16 mouse cellular contexts compared by ENCODE assay signal in genomic region chr4:142193151-142193578, GRCm38 (mm10). TPM values are rescaled to one million over a fixed set of nuclear protein-coding genes. Genes with fewer than 3 reads are reported as not detected.
DNase-seq lines count a peak whose midpoint lies in the region; ATAC-seq and TF ChIP-seq lines count a peak whose summit lies in the region.
"Had no signal": no experiment of that assay in that cellular context is flagged by ENCODE, and none has a peak within 500 bp of the region (broad histone marks: within the 10 kb centered on the region; RNA-seq: fewer than 3 reads in every experiment).

No protein-coding gene starts in this region.

- H3K4me1 ChIP-seq in intestine, embryonic 16.5 days (ENCODE audit: control insufficient read depth, insufficient read depth, low read length), result peaks cover 12% of the 10 kb centered on the region
- H3K4me1 ChIP-seq in intestine, embryonic 15.5 days (replicated peaks), result 0 out of 2 replicates have a peak, but pooled peaks cover 2% of the 10 kb centered on the region
- peaks cover 10% of the 10 kb centered on the region; the same call in 1 of the 2 replicates for H3K4me1 ChIP-seq in kidney, postnatal 0 days (replicated peaks; ENCODE audit: insufficient read depth, low read length)
- peaks cover 12% of the 10 kb centered on the region for H3K4me1 ChIP-seq in lung, embryonic 16.5 days (replicated peaks; ENCODE audit: control insufficient read depth, insufficient read depth, low read length)
- no peaks in the 10 kb centered on the region; the same call in 1 of the 2 replicates for H3K4me1 ChIP-seq in heart, embryonic 11.5 days (ENCODE audit: control insufficient read depth, insufficient read depth, low read length)
- H3K4me1 ChIP-seq: megakaryocyte, embryonic 14.5 days had no signal

- DNase-seq in kidney, adult 18-20 months, result peak; percentile 86
- peak; percentile 73 for DNase-seq in kidney, postnatal 0 days (ENCODE audit: low spot score)
- no peak for DNase-seq in B cell, adult 2 months
- no peak for DNase-seq in testis, postnatal 14 days (ENCODE audit: low spot score)
- DNase-seq: forebrain, postnatal 0 days; right cerebral cortex, postnatal 25 days; thymus, adult 2 months had no signal

- H3K4me3 ChIP-seq in intestine, embryonic 16.5 days (ENCODE audit: low read length), result no peak overlapping the region
- no peak overlapping the region for H3K4me3 ChIP-seq in intestine, embryonic 15.5 days (replicated peaks)
- H3K4me3 ChIP-seq in kidney, postnatal 0 days (replicated peaks; ENCODE audit: low read depth, low read length), result no peak overlapping the region
- H3K4me3 ChIP-seq in lung, embryonic 16.5 days (ENCODE audit: low read length), result no peak overlapping the region
- no peak overlapping the region for H3K4me3 ChIP-seq in heart, embryonic 11.5 days (ENCODE audit: low read depth, low read length)
- H3K4me3 ChIP-seq: heart, embryonic 15.5 days; hindbrain, embryonic 13.5 days; megakaryocyte, embryonic 14.5 days had no signal

- H3K27ac ChIP-seq in intestine, embryonic 16.5 days (ENCODE audit: low read length), result peak overlapping the region; percentile 2; the same call in 1 of the 2 replicates
- H3K27ac ChIP-seq in intestine, embryonic 15.5 days, result no peak overlapping the region
- H3K27ac ChIP-seq in kidney, postnatal 0 days, result peak overlapping the region; percentile 82
- peak overlapping the region; percentile 32; the same call in 1 of the 2 replicates for H3K27ac ChIP-seq in lung, embryonic 16.5 days (ENCODE audit: low read length)
- H3K27ac ChIP-seq in heart, embryonic 11.5 days (ENCODE audit: low read depth, low read length), result no peak overlapping the region
- H3K27ac ChIP-seq: heart, embryonic 15.5 days; hindbrain, embryonic 13.5 days; liver, embryonic 14.5 days had no signal

- TF ChIP-seq CTCF in kidney, postnatal 0 days (IDR thresholded peaks at IDR 0.05; ENCODE audit: low read depth), result peak; percentile 27; the same call in 1 of the 2 replicates

- no peak overlapping the region for H3K4me2 ChIP-seq in intestine, embryonic 16.5 days (ENCODE audit: low read depth, low read length)
- no peak overlapping the region for H3K4me2 ChIP-seq in intestine, embryonic 15.5 days (replicated peaks)
- H3K4me2 ChIP-seq in kidney, postnatal 0 days (ENCODE audit: low read length), result no peak overlapping the region
- no peak overlapping the region for H3K4me2 ChIP-seq in lung, embryonic 16.5 days (ENCODE audit: low read depth, low read length)
- no peak overlapping the region for H3K4me2 ChIP-seq in heart, embryonic 11.5 days
- H3K4me2 ChIP-seq: heart, embryonic 15.5 days; hindbrain, embryonic 13.5 days had no signal

- no peaks in the 10 kb centered on the region for H3K36me3 ChIP-seq in intestine, embryonic 16.5 days (ENCODE audit: control insufficient read depth, insufficient read depth, low read length)
- no peaks in the 10 kb centered on the region for H3K36me3 ChIP-seq in intestine, embryonic 15.5 days
- H3K36me3 ChIP-seq in kidney, postnatal 0 days (ENCODE audit: insufficient read depth, low read length), result no peaks in the 10 kb centered on the region
- no peaks in the 10 kb centered on the region for H3K36me3 ChIP-seq in lung, embryonic 16.5 days (ENCODE audit: control insufficient read depth, insufficient read depth, low read length)
- no peaks in the 10 kb centered on the region for H3K36me3 ChIP-seq in heart, embryonic 11.5 days (ENCODE audit: control insufficient read depth, insufficient read depth, low read length)
- H3K36me3 ChIP-seq: heart, embryonic 15.5 days; hindbrain, embryonic 13.5 days had no signal

- no peaks in the 10 kb centered on the region for H3K9me3 ChIP-seq in intestine, embryonic 16.5 days (ENCODE audit: control insufficient read depth, low read length)
- H3K9me3 ChIP-seq in intestine, embryonic 15.5 days, result no peaks in the 10 kb centered on the region
- no peaks in the 10 kb centered on the region for H3K9me3 ChIP-seq in kidney, postnatal 0 days (replicated peaks; ENCODE audit: low read length)
- H3K9me3 ChIP-seq in lung, embryonic 16.5 days (ENCODE audit: control insufficient read depth, low read length), result no peaks in the 10 kb centered on the region
- H3K9me3 ChIP-seq in heart, embryonic 11.5 days (replicated peaks; ENCODE audit: control insufficient read depth, low read length), result no peaks in the 10 kb centered on the region
- H3K9me3 ChIP-seq: heart, embryonic 15.5 days; hindbrain, embryonic 13.5 days; megakaryocyte, embryonic 14.5 days had no signal

- ATAC-seq in intestine, embryonic 16.5 days, result 0 out of 2 replicates have a peak, but pooled peaks have one; percentile 5
- ATAC-seq in intestine, embryonic 15.5 days, result no peak
- ATAC-seq in kidney, postnatal 0 days (replicated peaks; ENCODE audit: low FRiP score, low read depth), result peak; percentile 81
- ATAC-seq in lung, embryonic 16.5 days (ENCODE audit: low read depth), result peak; percentile 22; the same call in 1 of the 2 replicates
- no peak for ATAC-seq in heart, embryonic 11.5 days (replicated peaks; ENCODE audit: insufficient number of reproducible peaks, low FRiP score, low TSS enrichment)
- ATAC-seq: forebrain, postnatal 0 days; midbrain, embryonic 16.5 days had no signal

- WGBS in intestine, embryonic 16.5 days, result 80% methylated on average over 8 of the region's 8 CpGs
- WGBS in intestine, embryonic 15.5 days, result 86% methylated on average over 8 of the region's 8 CpGs
- WGBS in kidney, postnatal 0 days, result 39% methylated on average over 8 of the region's 8 CpGs
- 64% methylated on average over 8 of the region's 8 CpGs for WGBS in lung, embryonic 16.5 days
- 73% methylated on average over 8 of the region's 8 CpGs for whole genome bisulfite sequencing in heart, embryonic 11.5 days (ENCODE audit: insufficient replicate concordance)

- H3K9ac ChIP-seq in intestine, embryonic 16.5 days (ENCODE audit: low read depth, low read length), result no peak overlapping the region
- H3K9ac ChIP-seq in intestine, embryonic 15.5 days, result no peak overlapping the region
- no peak overlapping the region for H3K9ac ChIP-seq in kidney, postnatal 0 days (ENCODE audit: low read depth, low read length)
- H3K9ac ChIP-seq in lung, embryonic 16.5 days (ENCODE audit: low read length), result no peak overlapping the region
- H3K9ac ChIP-seq in heart, embryonic 11.5 days (ENCODE audit: low read depth, low read length), result no peak overlapping the region
- H3K9ac ChIP-seq: forebrain, postnatal 0 days; heart, embryonic 15.5 days; hindbrain, embryonic 13.5 days; liver, embryonic 14.5 days had no signal

- no peaks in the 10 kb centered on the region for H3K27me3 ChIP-seq in intestine, embryonic 16.5 days (replicated peaks; ENCODE audit: control insufficient read depth, insufficient read depth, low read length)
- H3K27me3 ChIP-seq in intestine, embryonic 15.5 days (replicated peaks), result no peaks in the 10 kb centered on the region
- no peaks in the 10 kb centered on the region for H3K27me3 ChIP-seq in kidney, postnatal 0 days (ENCODE audit: insufficient read depth, low read length)
- no peaks in the 10 kb centered on the region for H3K27me3 ChIP-seq in lung, embryonic 16.5 days (ENCODE audit: control insufficient read depth, insufficient read depth, low read depth, low read length)
- no peaks in the 10 kb centered on the region for H3K27me3 ChIP-seq in heart, embryonic 11.5 days (ENCODE audit: control insufficient read depth, insufficient read depth, low read length)
- H3K27me3 ChIP-seq: heart, embryonic 15.5 days; hindbrain, embryonic 13.5 days had no signal

RNA-seq across cellular contexts. Expression of gene Kazn, which starts 46.0 kb away (rescaled TPM):
- 10.7 and 11.3 TPM in 2 replicates for polyA plus RNA-seq in intestine, embryonic 16.5 days (2015; fragmentation: Nextera tagmentation; extraction: Ambion mirVana)
- 13.6 and 14.0 TPM in 2 replicates for polyA plus RNA-seq in intestine, embryonic 15.5 days (2015; fragmentation: Nextera tagmentation; extraction: Ambion mirVana)
- 16.2 and 16.4 TPM in 2 replicates for polyA plus RNA-seq in kidney, postnatal 0 days (2015; fragmentation: Nextera tagmentation; extraction: Ambion mirVana)
- polyA plus RNA-seq in lung, embryonic 16.5 days (2015; fragmentation: Nextera tagmentation; extraction: Ambion mirVana), result 11.4 and 11.6 TPM in 2 replicates
- 5.8 and 8.0 TPM in 2 replicates for polyA plus RNA-seq in heart, embryonic 11.5 days (2014; fragmentation: Nextera tagmentation; extraction: Ambion mirVana)

Comparison
In these comparisons a context has a peak if more than half of its experiments do, and no peak if none do; other contexts are left out.
1. ATAC-seq: peak in intestine, embryonic 16.5 days (single experiment), kidney, postnatal 0 days (single experiment) and lung, embryonic 16.5 days (single experiment); none in intestine, embryonic 15.5 days (single experiment) and heart, embryonic 11.5 days (single experiment).
2. H3K27ac ChIP-seq: peak in intestine, embryonic 16.5 days (single experiment), kidney, postnatal 0 days (single experiment) and lung, embryonic 16.5 days (single experiment); none in intestine, embryonic 15.5 days (single experiment) and heart, embryonic 11.5 days (single experiment).
3. DNase-seq: peak in kidney, adult 18-20 months (single experiment) and kidney, postnatal 0 days (single experiment); none in B cell, adult 2 months (0 of 2) and testis, postnatal 14 days (single experiment).